Mouse (Mus musculus) left cerebral cortex, postnatal 4 days (tissue): ENCODE results near the gene Casp14. TPM values are rescaled to one million over a fixed set of nuclear protein-coding genes. Genes with fewer than 3 reads are reported as not detected.
A peak's percentile ranks its signal among the peaks of the same experiment; 100 is the strongest.

Experiments used
- DNase-seq: peaks from one replicate; pipeline ENCODE4 v3.0.0-alpha.2; 2022
- intact Hi-C: fragments of 180-260 bp; cut with DNase I; formaldehyde crosslinking; loops from one replicate; pipeline ENCODE4 v1.15.1; 2025
- total RNA-seq, 2 experiments: library from RNA; stranded (reverse); gene quantifications; 2 replicates each; pipeline ENCODE4 v1.2.3; 2021

The Casp14 gene
- not detected for total RNA-seq

GRCm38 (mm10) chr10:78718056-78718455 lies at the start of gene Casp14:
Gene Casp14, minus strand, starts transcription at chr10:78718294.
- no peak for DNase-seq
- intact Hi-C loops, result no loop called here

GRCm38 (mm10) chr10:78765570-78765969 lies 47.5 kb upstream of the Casp14 start:
- DNase-seq, result no peak
- intact Hi-C loops, result no loop called here

DNA sequence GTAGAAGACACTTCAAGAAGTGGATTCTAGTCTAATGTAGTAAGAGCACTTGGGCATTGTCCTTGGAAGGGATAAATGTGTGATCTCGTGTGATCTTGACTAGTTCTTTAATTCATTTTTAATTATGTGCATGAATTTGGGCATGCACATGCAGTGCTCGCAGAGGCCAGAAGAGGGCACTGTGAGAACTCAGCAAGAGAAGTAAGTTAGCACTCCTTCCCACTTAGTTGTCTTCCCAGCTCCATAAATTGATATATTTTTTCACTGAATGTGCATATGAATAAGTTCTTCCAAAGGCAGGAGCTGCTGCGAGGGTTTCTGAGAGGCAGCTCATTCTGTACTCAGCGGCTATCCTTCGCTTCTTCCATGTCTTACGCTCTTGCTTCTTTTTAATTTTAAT lies 37.9 kb upstream of the Casp14 start:
- intact Hi-C loops, result loop anchor here (10.0 kb wide), 1 partner anchor 909 kb away; the partner anchor contains the start of genes Madcam1 and Tpgs1
- peak; percentile 75 for DNase-seq

- DNase-seq, result peak; percentile 83
- intact Hi-C loops, result loop anchor here (5.0 to 10.0 kb wide), 2 partner anchors 365 to 912 kb away; partner anchors contain the start of genes Madcam1 and Tpgs1
These were observed 34.5 kb upstream of the Casp14 start, which contains the start of gene Ccdc105 for GRCm38 (mm10) chr10:78752452-78753191. Gene Ccdc105, minus strand, starts transcription at chr10:78753065.

GRCm38 (mm10) chr10:78748946-78749345 lies 30.9 kb upstream of the Casp14 start:
- intact Hi-C loops, result no loop called here
- no peak for DNase-seq

DNA sequence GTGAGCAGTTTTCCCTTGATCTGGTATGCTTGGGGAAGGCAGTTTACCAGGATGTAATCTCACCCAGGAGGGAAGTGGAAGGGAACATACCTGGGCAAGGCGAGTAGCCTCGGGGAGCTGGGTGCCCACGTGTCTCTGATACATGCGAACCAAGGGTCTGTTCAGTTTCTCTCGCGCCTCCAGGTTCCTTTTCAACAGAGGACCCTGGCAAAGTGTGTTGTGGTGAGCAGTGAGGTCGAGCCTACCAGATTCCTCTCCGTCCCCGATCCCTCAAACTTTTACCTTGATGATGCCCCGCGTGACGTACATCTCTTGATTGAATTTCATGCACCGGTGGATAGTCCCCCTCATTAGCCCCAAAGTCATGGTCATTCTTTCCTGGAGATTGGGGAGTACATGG lies 30.1 kb upstream of the Casp14 start:
- intact Hi-C loops, result no loop called here
- DNase-seq, result no peak

GRCm38 (mm10) chr10:78747035-78747721 lies 29.1 kb upstream of the Casp14 start:
- intact Hi-C loops, result no loop called here
- peak; percentile 28 for DNase-seq

DNA sequence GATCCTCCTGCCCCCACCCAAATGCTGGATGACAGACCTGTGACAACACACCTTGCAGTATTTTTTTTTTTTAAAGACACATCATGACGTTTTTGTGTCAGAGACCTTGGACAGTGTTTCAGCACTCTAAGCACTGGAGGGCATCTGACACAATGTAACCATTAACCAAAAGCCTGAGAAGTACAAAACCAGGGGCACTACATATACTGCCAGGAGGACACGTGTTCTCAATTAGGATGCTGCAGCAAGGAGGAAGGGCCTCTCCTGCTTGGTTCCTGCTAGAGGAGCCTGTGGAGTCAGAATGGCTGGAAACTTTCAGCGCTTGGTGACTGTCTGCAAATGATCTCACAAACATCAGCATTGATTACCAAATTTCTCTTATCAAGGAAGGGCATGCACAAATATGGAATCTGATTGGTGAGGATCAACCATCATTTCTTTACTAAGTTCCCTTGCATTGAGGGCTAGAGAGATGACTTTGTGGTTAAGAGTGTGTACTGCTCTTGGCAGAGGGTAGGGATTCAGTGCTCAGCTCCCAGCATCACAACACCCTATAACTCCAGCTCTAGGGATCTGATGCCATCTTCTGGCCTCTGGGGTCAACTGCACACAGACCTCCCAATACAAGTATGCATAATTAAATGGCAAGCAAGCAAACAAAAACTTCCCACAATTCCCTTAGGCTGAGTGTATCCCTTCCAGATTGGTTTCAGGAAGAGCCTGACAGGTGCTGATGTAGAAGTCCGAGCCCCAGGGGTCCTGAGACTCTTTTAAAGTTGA lies 27.5 kb upstream of the Casp14 start:
- DNase-seq, result peak; percentile 8
- intact Hi-C loops, result no loop called here

- DNase-seq, result no peak
- intact Hi-C loops, result no loop called here
These were observed 25.6 kb upstream of the Casp14 start for GRCm38 (mm10) chr10:78743721-78744120.

DNA sequence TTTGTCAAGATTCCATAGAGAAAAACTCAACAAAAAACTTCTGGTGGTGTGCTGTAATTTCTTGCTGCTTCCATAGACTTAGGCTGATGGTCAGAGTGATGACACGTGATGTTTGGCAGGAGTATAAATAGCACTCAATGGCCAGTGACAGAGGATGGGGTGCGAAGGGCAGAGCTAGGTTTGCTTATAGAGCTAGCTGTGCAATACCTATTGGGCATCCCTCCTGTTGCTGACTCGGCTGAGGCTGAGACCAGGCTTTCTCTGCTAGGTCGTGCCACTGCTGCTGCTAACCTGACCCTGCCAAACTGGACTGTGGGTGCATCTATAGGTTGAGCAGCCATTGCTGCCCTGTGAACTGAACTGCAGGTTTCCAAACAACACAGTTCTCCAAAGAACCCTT lies 21.7 kb upstream of the Casp14 start:
- intact Hi-C loops, result no loop called here
- no peak for DNase-seq

DNA sequence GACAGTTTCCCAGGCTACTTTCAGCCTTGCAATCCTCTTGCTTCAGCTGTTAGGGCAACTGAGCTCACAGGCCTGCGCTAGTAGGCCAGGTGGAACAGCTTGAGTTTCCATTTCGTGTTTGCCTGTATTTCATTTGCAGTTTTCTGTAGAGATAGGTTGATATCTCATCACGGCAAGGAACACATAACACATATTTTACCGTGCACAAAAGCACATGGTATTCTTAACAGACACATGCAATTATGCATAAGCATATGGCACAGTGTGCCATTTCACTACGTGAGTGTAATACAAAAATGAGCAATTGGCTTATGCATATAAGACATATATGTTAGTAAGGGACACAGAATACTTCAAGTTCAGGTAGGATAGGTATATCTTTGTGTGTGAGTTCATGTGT lies 9.8 kb upstream of the Casp14 start:
- DNase-seq, result no peak
- intact Hi-C loops, result no loop called here

DNA sequence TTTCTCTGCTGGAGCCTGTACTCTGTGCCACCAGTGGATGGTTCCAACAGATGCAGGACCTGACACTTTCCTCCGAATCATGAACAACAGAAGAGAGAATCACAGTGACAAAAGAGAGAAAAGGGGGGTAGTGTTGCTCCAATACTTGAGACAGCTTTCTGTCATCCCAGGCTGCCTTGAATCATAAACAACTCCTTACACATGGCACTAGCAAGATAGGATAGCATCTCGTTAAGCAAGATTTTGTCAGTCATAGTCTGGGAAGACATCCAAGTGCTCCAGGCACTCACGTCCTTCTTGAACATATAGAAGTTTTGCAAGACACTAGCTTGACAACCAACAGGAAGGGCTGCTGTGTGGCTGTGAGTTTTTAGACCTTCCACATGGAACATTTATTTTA lies 8.9 kb upstream of the Casp14 start:
- DNase-seq, result no peak
- intact Hi-C loops, result no loop called here

DNA sequence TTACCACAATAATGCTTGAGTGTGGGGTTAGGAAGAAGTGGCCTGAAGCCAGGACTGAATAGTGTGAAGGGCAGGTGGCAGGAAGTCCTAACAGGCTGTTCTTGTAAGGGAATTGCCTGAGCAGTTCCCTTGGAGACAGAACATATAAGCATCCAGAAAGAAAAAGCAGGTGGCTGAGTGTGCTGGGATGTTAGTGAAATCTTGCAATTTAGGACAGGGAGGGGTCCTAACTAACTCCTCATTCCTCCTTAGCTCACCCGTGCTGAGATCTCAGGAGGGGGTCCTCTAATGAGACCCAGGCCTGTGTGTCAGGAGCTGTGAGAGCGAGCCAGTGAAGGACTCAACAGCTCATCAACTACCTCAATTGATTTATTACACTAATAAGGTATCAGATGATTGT lies 5.3 kb upstream of the Casp14 start:
- intact Hi-C loops, result no loop called here
- no peak for DNase-seq

- peak; percentile 71 for DNase-seq
- intact Hi-C loops, result no loop called here
These were observed 4.6 kb upstream of the Casp14 start for GRCm38 (mm10) chr10:78722654-78723053.

GRCm38 (mm10) chr10:78722036-78722435 lies 3.9 kb upstream of the Casp14 start:
- intact Hi-C loops, result no loop called here
- DNase-seq, result peak; percentile 4

GRCm38 (mm10) chr10:78716231-78716630 lies 1.9 kb downstream of the Casp14 start:
- no peak for DNase-seq
- intact Hi-C loops, result no loop called here

GRCm38 (mm10) chr10:78715156-78715555 lies 2.9 kb downstream of the Casp14 start:
- intact Hi-C loops, result no loop called here
- DNase-seq, result no peak

GRCm38 (mm10) chr10:78714129-78714528 lies 4.0 kb downstream of the Casp14 start:
- intact Hi-C loops, result no loop called here
- DNase-seq, result no peak

GRCm38 (mm10) chr10:78710706-78711105 lies 7.4 kb downstream of the Casp14 start:
- intact Hi-C loops, result no loop called here
- DNase-seq, result no peak

DNA sequence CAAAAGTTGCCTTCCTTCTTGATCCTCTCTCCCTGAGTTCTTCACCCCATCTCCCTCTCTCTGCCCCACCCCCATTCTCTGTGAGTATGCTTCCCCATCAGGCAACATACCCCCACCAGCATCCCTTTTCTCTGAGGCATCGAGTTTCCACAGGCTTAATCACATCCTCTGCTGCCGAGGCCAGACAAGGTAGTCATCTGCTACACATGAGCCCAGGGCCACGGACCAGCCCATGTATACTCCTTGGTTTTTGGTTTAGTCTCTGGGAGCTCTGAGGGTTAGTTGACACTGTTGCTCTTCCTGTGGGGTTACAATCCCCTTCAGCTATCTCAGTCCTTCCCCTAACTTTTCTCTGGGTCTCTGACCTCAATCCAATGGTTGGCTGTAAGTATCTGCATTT lies 17.2 kb downstream of the Casp14 start:
- intact Hi-C loops, result no loop called here
- no peak for DNase-seq

DNA sequence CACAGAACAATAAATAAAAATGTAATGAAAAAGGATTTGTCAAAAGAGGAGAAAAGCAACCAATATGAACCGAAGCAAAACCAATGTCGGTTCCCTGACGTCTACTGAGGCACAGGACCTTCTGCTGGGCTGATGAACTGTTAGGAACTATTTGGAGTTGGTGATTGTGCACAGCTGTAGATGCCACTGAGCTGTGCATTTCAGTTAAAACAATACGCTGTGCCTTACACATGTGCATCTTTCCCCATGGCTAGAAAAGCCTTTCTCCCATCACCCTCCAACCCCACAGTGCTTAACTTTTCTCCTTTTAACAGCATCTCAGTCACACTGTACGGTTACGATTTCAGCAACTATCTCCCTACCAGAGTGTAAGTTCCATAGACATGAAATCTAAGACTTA lies 28.1 kb downstream of the Casp14 start:
- intact Hi-C loops, result no loop called here
- DNase-seq, result no peak
